Mouse (Mus musculus) monocyte, adult 59 days (primary cell): ENCODE results near the gene Olfr124. TPM values are rescaled to one million over a fixed set of nuclear protein-coding genes. Genes with fewer than 3 reads are reported as not detected.

ENCODE experiments used
- total RNA-seq, 2 experiments: library from RNA; stranded (reverse); gene quantifications; one replicate each; pipeline ENCODE4 v1.2.4; 2023

The Olfr124 gene
- not detected for total RNA-seq

DNA sequence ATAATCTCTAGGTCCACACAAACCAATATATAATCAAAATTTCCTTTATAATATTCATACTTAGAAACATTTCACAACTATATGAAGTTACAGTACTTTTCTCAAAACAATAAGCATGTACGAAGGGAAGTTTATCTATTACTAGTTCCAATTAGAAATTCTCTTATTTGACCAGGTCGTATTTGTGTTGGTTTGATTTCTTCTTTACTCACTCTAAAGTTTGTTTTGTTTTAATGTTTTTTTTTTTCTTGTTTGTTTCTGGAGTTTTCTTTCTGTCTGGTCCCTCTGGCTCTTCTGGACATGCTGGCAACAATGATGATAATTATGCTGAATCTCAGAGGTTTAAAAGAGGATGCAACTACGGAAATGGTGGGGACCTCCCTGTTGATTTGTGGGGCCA lies at the start of gene Olfr124:
TSS of gene Olfr124 (plus strand) at position 301 of the 400 bp plus-strand sequence.

GRCm38 (mm10) chr17:37768307-37768706 lies 31.4 kb upstream of the Olfr124 start, which contains the start of gene Olfr122:
Olfr122 (plus strand) TSS chr17:37768607.

GRCm38 (mm10) chr17:37793229-37793628 lies 6.5 kb upstream of the Olfr124 start, which contains the start of gene Olfr123:
Olfr123 (plus strand) TSS chr17:37793529.

DNA sequence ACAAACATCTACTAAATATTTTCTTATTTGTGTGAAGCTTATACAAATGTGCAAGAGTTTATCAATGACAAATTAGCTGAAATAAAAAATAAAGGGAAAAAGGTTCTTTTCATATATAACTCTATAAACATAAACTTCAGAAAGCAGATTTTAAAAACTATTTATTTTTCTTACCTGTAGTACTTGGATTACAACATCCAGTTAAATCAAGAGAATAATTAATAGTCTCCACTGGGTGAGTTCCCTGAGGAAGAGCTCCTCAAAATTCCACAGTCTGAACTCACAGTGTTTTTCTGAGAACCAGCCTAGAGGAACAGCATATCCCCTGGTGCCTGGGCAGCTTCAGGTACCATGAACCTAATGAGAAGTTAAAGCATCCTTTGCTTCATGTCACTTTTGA lies 33.0 kb downstream of the Olfr124 start, which contains the start of gene Olfr125:
TSS of gene Olfr125 (plus strand) at position 301 of the 400 bp plus-strand sequence.

DNA sequence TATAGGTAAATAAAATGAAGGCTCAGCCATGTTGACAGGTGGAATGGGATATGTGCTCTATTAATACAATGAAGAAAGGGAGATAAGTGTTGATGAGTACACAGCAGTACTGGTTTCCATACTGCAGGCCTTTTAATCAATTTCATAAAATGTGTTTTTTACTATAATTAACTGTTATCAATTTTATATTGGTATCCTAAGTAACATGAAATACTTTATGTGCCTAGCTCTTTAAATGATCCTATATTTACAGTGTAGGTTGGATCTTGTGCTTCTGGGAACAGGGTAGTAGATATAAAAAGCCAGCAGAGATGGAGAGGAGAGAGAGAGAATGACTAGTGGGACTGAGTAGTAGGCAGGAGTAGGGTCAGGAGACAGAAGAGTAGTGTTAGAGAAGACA lies 47.5 kb downstream of the Olfr124 start, which contains the start of gene Olfr126:
TSS of gene Olfr126 (plus strand) at position 301 of the 400 bp plus-strand sequence.

Other genes starting within 250 kb of the Olfr124 start
- gene Olfr112, start 230.4 kb upstream of the Olfr124 start, total RNA-seq, result not detected
- not detected for gene Olfr113, start 222.2 kb upstream of the Olfr124 start, total RNA-seq
- gene Olfr114, start 207.1 kb upstream of the Olfr124 start, total RNA-seq, result not detected
- gene Olfr115, start 172.8 kb upstream of the Olfr124 start, total RNA-seq, result not detected
- gene Olfr116, start 172.7 kb upstream of the Olfr124 start, total RNA-seq, result not detected
- not detected for gene Olfr117, start 136.1 kb upstream of the Olfr124 start, total RNA-seq
- gene Olfr118, start 132.9 kb upstream of the Olfr124 start, total RNA-seq, result not detected
- not detected for gene Olfr119, start 103.3 kb upstream of the Olfr124 start, total RNA-seq
- gene Olfr120, start 78.1 kb upstream of the Olfr124 start, total RNA-seq, result not detected
- not detected for gene Olfr121, start 51.0 kb upstream of the Olfr124 start, total RNA-seq
- gene Olfr122, start 31.3 kb upstream of the Olfr124 start, total RNA-seq, result not detected
- gene Olfr123, start 6.4 kb upstream of the Olfr124 start, total RNA-seq, result not detected
- gene Olfr125, start 33.1 kb downstream of the Olfr124 start, total RNA-seq, result not detected
- gene Olfr126, start 47.6 kb downstream of the Olfr124 start, total RNA-seq, result not detected
- not detected for gene Olfr127, start 100.5 kb downstream of the Olfr124 start, total RNA-seq
- not detected for gene Olfr128, start 120.7 kb downstream of the Olfr124 start, total RNA-seq
- not detected for gene Olfr761, start 153.2 kb downstream of the Olfr124 start, total RNA-seq